Mouse (Mus musculus): ENCODE data around the gene Lyrm7.

DNA sequence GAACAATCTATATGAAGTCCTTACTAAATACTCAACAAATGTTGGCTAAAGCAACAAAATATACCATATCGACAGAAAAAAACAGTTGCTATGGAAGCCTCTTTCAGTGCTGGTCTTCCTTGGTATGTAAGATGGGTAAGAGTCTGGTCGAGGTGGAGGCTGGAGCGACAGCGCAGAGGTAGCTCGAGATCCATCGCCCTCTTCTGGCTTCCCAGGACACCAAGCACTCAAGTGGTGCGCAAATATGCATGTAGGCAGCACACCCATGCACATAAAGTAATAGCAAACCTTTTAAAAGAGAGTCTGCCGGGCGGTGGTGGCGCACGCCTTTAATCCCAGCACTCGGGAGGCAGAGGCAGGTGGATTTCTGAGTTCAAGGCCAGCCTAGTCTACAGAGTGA is 9.1 kb downstream of the Lyrm7 start:
- TF ChIP-seq POLR2A (IDR thresholded peaks at IDR 0.05; ENCODE audit: borderline replicate concordance, extremely low read depth, insufficient read depth, insufficient read length, poor library complexity, severe bottlenecking) = no peak
- TF ChIP-seq CTCF (IDR thresholded peaks at IDR 0.05; ENCODE audit: borderline replicate concordance, extremely low read depth, insufficient read depth, insufficient read length) = no peak

All from brain, embryonic 14.5 days (tissue).